Mouse (Mus musculus): Measurements from ENCODE around the gene Mcm8.

DNA sequence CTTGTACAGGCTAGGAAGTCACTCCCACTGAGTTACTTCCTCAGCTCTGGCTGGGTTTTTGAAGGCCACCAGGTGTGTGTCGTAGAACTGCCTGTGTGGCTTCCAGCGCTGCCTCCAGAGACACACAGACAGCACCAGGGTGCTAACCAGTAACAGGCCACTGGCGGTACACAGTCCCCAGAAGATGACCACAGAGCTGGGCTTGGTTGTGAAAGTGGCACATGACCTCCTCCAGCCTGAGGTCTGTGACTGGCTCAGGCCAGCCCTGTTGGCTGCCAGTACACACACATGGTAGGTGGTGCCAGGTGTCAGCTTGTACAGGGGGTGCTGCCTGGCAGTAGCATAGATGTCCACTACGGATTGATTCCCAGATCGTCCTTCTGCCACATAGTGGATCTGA, 53.7 kb downstream of the Mcm8 start:
- TF ChIP-seq EP300 (IDR thresholded peaks at IDR 0.05; ENCODE audit: low read depth) (no peak), CTCF (IDR thresholded peaks at IDR 0.05; ENCODE audit: low read depth) (no peak)
